Mouse (Mus musculus): Measurements from ENCODE around the gene Smarcc1.

- TF ChIP-seq CTCF (IDR thresholded peaks at IDR 0.05; ENCODE audit: low read depth) (no peak), EP300 (optimal IDR thresholded peaks at IDR 0.05) (no peak)
These were observed 88.9 kb downstream of the Smarcc1 start for GRCm38 (mm10) chr9:110206437-110206836.
